Mouse (Mus musculus): ENCODE measurements around the gene Brd4. TPM values are rescaled to one million over a fixed set of nuclear protein-coding genes. Genes with fewer than 3 reads are reported as not detected.

The Brd4 gene
- polyA plus RNA-seq, 1 experiment = 64.7 TPM

- Histone ChIP-seq H3K27ac (ENCODE audit: insufficient read depth, low read depth, low read length) (no peak overlapping the region), H3K27me3 (ENCODE audit: control insufficient read depth, insufficient read depth, low read length) (no peaks in the 10 kb centered on the region), H3K36me3 (ENCODE audit: control insufficient read depth, insufficient read depth, low read length) (peaks cover 5% of the 10 kb centered on the region; the same call in 1 of the 2 replicates), H3K4me1 (ENCODE audit: control insufficient read depth, insufficient read depth, insufficient read length, low read length) (no peaks in the 10 kb centered on the region), H3K4me3 (ENCODE audit: low read depth, low read length) (no peak overlapping the region)
- no peak for TF ChIP-seq POLR2A (IDR thresholded peaks at IDR 0.05; ENCODE audit: low read depth, low read length)
- TF ChIP-seq CTCF (IDR thresholded peaks at IDR 0.05; ENCODE audit: extremely low read depth, insufficient read length, insufficient replicate concordance, low read depth, low read length) = no peak
- 56% methylated on average over 2 of the region's 2 CpGs for WGBS
Measured at GRCm38 (mm10) chr17:32268096-32268495, 16.4 kb downstream of the Brd4 start.

- Histone ChIP-seq H3K4me1 (ENCODE audit: control insufficient read depth, insufficient read depth, insufficient read length, low read length) (no peaks in the 10 kb centered on the region), H3K27ac (ENCODE audit: insufficient read depth, low read depth, low read length) (no peak overlapping the region), H3K27me3 (ENCODE audit: control insufficient read depth, insufficient read depth, low read length) (no peaks in the 10 kb centered on the region), H3K36me3 (ENCODE audit: control insufficient read depth, insufficient read depth, low read length) (peaks cover 5% of the 10 kb centered on the region; the same call in 1 of the 2 replicates), H3K4me3 (ENCODE audit: low read depth, low read length) (no peak overlapping the region)
- no peak for TF ChIP-seq POLR2A (IDR thresholded peaks at IDR 0.05; ENCODE audit: low read depth, low read length)
- TF ChIP-seq CTCF (IDR thresholded peaks at IDR 0.05; ENCODE audit: extremely low read depth, insufficient read length, insufficient replicate concordance, low read depth, low read length) = no peak
- WGBS = 8% methylated on average over 1 of the region's 1 CpGs
Measured at GRCm38 (mm10) chr17:32267617-32268016, 16.9 kb downstream of the Brd4 start.

- Histone ChIP-seq H3K27me3 (ENCODE audit: control insufficient read depth, insufficient read depth, low read length) (no peaks in the 10 kb centered on the region), H3K4me3 (ENCODE audit: low read depth, low read length) (no peak overlapping the region), H3K4me1 (ENCODE audit: control insufficient read depth, insufficient read depth, insufficient read length, low read length) (no peaks in the 10 kb centered on the region), H3K27ac (ENCODE audit: insufficient read depth, low read depth, low read length) (no peak overlapping the region), H3K36me3 (ENCODE audit: control insufficient read depth, insufficient read depth, low read length) (no peaks in the 10 kb centered on the region)
- TF ChIP-seq POLR2A (IDR thresholded peaks at IDR 0.05; ENCODE audit: low read depth, low read length) (no peak), CTCF (IDR thresholded peaks at IDR 0.05; ENCODE audit: extremely low read depth, insufficient read length, insufficient replicate concordance, low read depth, low read length) (no peak)
- 78% methylated on average over 2 of the region's 2 CpGs for WGBS
Measured at GRCm38 (mm10) chr17:32263672-32264071, 20.9 kb downstream of the Brd4 start.

- H3K36me3 ChIP-seq (ENCODE audit: control insufficient read depth, insufficient read depth, low read length) = no peaks in the 10 kb centered on the region
Measured at GRCm38 (mm10) chr17:32262831-32263559, 21.5 kb downstream of the Brd4 start.

GRCm38 (mm10) chr17:32258869-32259268 lies 25.7 kb downstream of the Brd4 start:
- Histone ChIP-seq H3K4me3 (ENCODE audit: low read depth, low read length) (no peak overlapping the region), H3K27ac (ENCODE audit: insufficient read depth, low read depth, low read length) (no peak overlapping the region), H3K36me3 (ENCODE audit: control insufficient read depth, insufficient read depth, low read length) (peaks cover 1% of the 10 kb centered on the region; the same call in 1 of the 2 replicates), H3K27me3 (ENCODE audit: control insufficient read depth, insufficient read depth, low read length) (no peaks in the 10 kb centered on the region), H3K4me1 (ENCODE audit: control insufficient read depth, insufficient read depth, insufficient read length, low read length) (peaks cover 2% of the 10 kb centered on the region; the same call in 1 of the 2 replicates)
- TF ChIP-seq CTCF (IDR thresholded peaks at IDR 0.05; ENCODE audit: extremely low read depth, insufficient read length, insufficient replicate concordance, low read depth, low read length) = no peak
- no peak for TF ChIP-seq POLR2A (IDR thresholded peaks at IDR 0.05; ENCODE audit: low read depth, low read length)
- WGBS = 91% methylated on average over 2 of the region's 2 CpGs

More at GRCm38 (mm10) chr17:32262831-32263559, 21.5 kb downstream of the Brd4 start:
- TF ChIP-seq CTCF (IDR thresholded peaks at IDR 0.05; ENCODE audit: extremely low read depth, insufficient read length, insufficient replicate concordance, low read depth, low read length) = no peak
- no peak for TF ChIP-seq POLR2A (IDR thresholded peaks at IDR 0.05; ENCODE audit: low read depth, low read length)
- Histone ChIP-seq H3K27ac (ENCODE audit: insufficient read depth, low read depth, low read length) (no peak overlapping the region), H3K27me3 (ENCODE audit: control insufficient read depth, insufficient read depth, low read length) (no peaks in the 10 kb centered on the region), H3K4me3 (ENCODE audit: low read depth, low read length) (no peak overlapping the region), H3K4me1 (ENCODE audit: control insufficient read depth, insufficient read depth, insufficient read length, low read length) (peaks cover 2% of the 10 kb centered on the region; the same call in 1 of the 2 replicates)
- 89% methylated on average over 8 of the region's 8 CpGs for WGBS

- H3K27me3 ChIP-seq (ENCODE audit: control insufficient read depth, insufficient read depth, low read length) = no peaks in the 10 kb centered on the region
Measured at GRCm38 (mm10) chr17:32257944-32258343, 26.6 kb downstream of the Brd4 start.

GRCm38 (mm10) chr17:32257452-32257851 lies 27.1 kb downstream of the Brd4 start:
- no peak overlapping the region for H3K27ac ChIP-seq (ENCODE audit: insufficient read depth, low read depth, low read length)
- no peak overlapping the region for H3K4me3 ChIP-seq (ENCODE audit: low read depth, low read length)
- H3K36me3 ChIP-seq (ENCODE audit: control insufficient read depth, insufficient read depth, low read length) = peaks cover 3% of the 10 kb centered on the region
- no peaks in the 10 kb centered on the region for H3K27me3 ChIP-seq (ENCODE audit: control insufficient read depth, insufficient read depth, low read length)
- 94% methylated on average over 2 of the region's 2 CpGs for WGBS
- H3K4me1 ChIP-seq (ENCODE audit: control insufficient read depth, insufficient read depth, insufficient read length, low read length) = peaks cover 2% of the 10 kb centered on the region; the same call in 1 of the 2 replicates
- no peak for TF ChIP-seq CTCF (IDR thresholded peaks at IDR 0.05; ENCODE audit: extremely low read depth, insufficient read length, insufficient replicate concordance, low read depth, low read length)
- no peak for TF ChIP-seq POLR2A (IDR thresholded peaks at IDR 0.05; ENCODE audit: low read depth, low read length)

More at GRCm38 (mm10) chr17:32257944-32258343, 26.6 kb downstream of the Brd4 start:
- no peak for TF ChIP-seq CTCF (IDR thresholded peaks at IDR 0.05; ENCODE audit: extremely low read depth, insufficient read length, insufficient replicate concordance, low read depth, low read length)
- no peak for TF ChIP-seq POLR2A (IDR thresholded peaks at IDR 0.05; ENCODE audit: low read depth, low read length)
- peaks cover 2% of the 10 kb centered on the region; the same call in 1 of the 2 replicates for H3K4me1 ChIP-seq (ENCODE audit: control insufficient read depth, insufficient read depth, insufficient read length, low read length)
- H3K4me3 ChIP-seq (ENCODE audit: low read depth, low read length) = no peak overlapping the region
- no peak overlapping the region for H3K27ac ChIP-seq (ENCODE audit: insufficient read depth, low read depth, low read length)
- 69% methylated on average over 6 of the region's 6 CpGs for WGBS
- H3K36me3 ChIP-seq (ENCODE audit: control insufficient read depth, insufficient read depth, low read length) = peaks cover 1% of the 10 kb centered on the region; the same call in 1 of the 2 replicates
